Mouse (Mus musculus) right cerebral cortex, postnatal 14 days (tissue): ENCODE data around the gene Tfeb.

Experiments
- DNase-seq: peaks from one replicate; pipeline ENCODE4 v3.0.0; 2022

Gene Tfeb

GRCm38 (mm10) chr17:47833628-47834481, 97.0 kb downstream of the Tfeb start:
- DNase-seq: no peak

DNA sequence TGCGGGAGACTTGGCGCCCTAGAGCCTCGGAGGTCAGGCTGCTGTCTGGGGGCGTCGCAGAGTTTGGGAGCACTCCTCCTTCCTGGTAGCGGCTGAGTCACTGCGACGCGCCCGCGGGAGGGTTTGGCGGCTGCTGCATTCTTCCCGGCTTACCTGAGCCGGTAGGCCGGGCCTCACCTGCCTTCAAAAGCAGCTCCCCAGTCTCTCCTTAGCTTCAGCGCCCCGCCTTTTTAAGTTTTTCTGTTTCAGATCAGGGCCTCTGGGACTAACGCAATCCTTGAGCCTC, 97.6 kb downstream of the Tfeb start, which contains the start of gene Mdfi:
Mdfi (minus strand) TSS at position 210 of the 286 bp plus-strand sequence.
- no peak for DNase-seq

DNA sequence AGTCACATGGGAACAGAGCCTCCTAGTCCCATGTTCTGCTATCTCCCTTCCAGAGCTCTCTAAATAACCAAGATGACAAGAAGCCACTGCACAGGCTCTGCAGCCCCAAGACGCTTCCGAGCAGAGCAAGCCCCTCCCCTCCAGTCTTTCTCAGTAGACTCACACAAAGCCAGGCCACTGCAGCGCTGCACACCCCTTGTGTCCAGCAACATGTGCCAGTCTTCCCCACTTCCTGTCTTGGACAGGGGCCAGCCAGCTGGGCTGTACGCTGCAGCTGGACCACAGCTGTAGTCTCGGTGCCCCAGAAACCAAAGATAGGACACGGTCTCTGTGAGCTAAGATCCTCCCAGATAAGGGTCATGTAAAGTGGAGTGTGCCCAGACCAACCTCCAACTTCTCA, 101.0 kb downstream of the Tfeb start:
- no peak for DNase-seq

GRCm38 (mm10) chr17:47841521-47841920, 104.7 kb downstream of the Tfeb start:
- DNase-seq: no peak
